ENCODE assay signal across 22 mouse cellular contexts in the genomic region with DNA sequence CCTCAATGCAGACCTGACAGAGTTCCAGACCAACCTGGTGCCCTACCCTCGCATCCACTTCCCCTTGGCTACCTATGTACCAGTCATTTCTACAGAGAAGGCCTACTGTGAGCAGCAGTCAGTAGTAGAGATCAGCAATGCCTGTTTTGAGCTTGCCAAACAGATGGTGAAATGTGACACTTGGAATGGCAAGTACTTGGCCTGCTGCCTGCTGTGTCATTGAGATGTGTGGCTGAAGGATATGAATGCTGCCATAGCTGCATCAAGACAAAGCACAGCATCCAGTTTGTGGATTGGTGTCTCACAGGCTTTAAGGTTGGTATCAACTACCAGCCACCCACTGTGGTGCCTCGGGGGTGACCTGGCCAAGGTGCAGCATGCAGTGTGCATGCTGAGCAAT. TPM values are rescaled to one million over a fixed set of nuclear protein-coding genes. Genes with fewer than 3 reads are reported as not detected.
DNase-seq lines count a peak whose midpoint lies in the region; ATAC-seq and TF ChIP-seq lines count a peak whose summit lies in the region.
"Had no signal": no experiment of that assay in that cellular context is flagged by ENCODE, and none has a peak within 500 bp of the region (broad histone marks: within the 10 kb centered on the region; RNA-seq: fewer than 3 reads in every experiment).

No protein-coding gene starts in this region.

- no peak for TF ChIP-seq CTCF in layer of hippocampus, adult 2 months (conservative IDR thresholded peaks at IDR 0.05)

- peak; percentile 17 for DNase-seq in embryonic facial prominence, embryonic 14.5 days (ENCODE audit: low spot score)
- no peak for DNase-seq in embryonic facial prominence, embryonic 10.5 days (ENCODE audit: low spot score)
- DNase-seq in ES-CJ7 (ENCODE audit: low read depth, low spot score) = peak; percentile 8
- peak; percentile 68 for DNase-seq in adrenal gland, postnatal 10 days
- DNase-seq in layer of hippocampus, adult 2 months (ENCODE audit: low spot score in 2 of 2) = peak; percentile 26 to 41
- no peak for DNase-seq in spleen, adult 18-20 months
- no peak for DNase-seq in thymus, postnatal 14 days
- DNase-seq: B cell, adult 2 months; gastrocnemius, postnatal 10 days; lung, adult 18-20 months; right cerebral cortex, postnatal 14 days had no signal

- no peaks in the 10 kb centered on the region; the same call in 1 of the 2 replicates for H3K27me3 ChIP-seq in embryonic facial prominence, embryonic 14.5 days (replicated peaks; ENCODE audit: control insufficient read depth, insufficient read depth, low read length)
- H3K27me3 ChIP-seq in embryonic facial prominence, embryonic 10.5 days (replicated peaks; ENCODE audit: low read depth, poor library complexity, severe bottlenecking) = no peaks in the 10 kb centered on the region
- H3K27me3 ChIP-seq: intestine, embryonic 15.5 days; kidney, embryonic 15.5 days; limb, embryonic 15.5 days; midbrain, embryonic 12.5 days had no signal

- H3K9ac ChIP-seq in embryonic facial prominence, embryonic 14.5 days (ENCODE audit: low read depth, low read length) = no peak overlapping the region
- H3K9ac ChIP-seq: hindbrain, embryonic 14.5 days; intestine, embryonic 15.5 days; kidney, embryonic 15.5 days; limb, embryonic 15.5 days; midbrain, embryonic 12.5 days had no signal

- no peaks in the 10 kb centered on the region for H3K4me1 ChIP-seq in embryonic facial prominence, embryonic 14.5 days (ENCODE audit: control insufficient read depth, insufficient read depth, low read length)
- no peaks in the 10 kb centered on the region for H3K4me1 ChIP-seq in embryonic facial prominence, embryonic 10.5 days
- H3K4me1 ChIP-seq: intestine, embryonic 15.5 days; kidney, embryonic 15.5 days; limb, embryonic 15.5 days; midbrain, embryonic 12.5 days had no signal

- H3K4me2 ChIP-seq in embryonic facial prominence, embryonic 14.5 days (ENCODE audit: low read depth, low read length) = no peak overlapping the region
- H3K4me2 ChIP-seq: hindbrain, embryonic 14.5 days; intestine, embryonic 15.5 days; kidney, embryonic 15.5 days; limb, embryonic 15.5 days; midbrain, embryonic 12.5 days had no signal

- WGBS in embryonic facial prominence, embryonic 14.5 days = 71% methylated on average over 2 of the region's 2 CpGs
- WGBS in embryonic facial prominence, embryonic 10.5 days = 72% methylated on average over 2 of the region's 2 CpGs

- H3K27ac ChIP-seq in embryonic facial prominence, embryonic 14.5 days (replicated peaks; ENCODE audit: low read depth, low read length) = no peak overlapping the region
- H3K27ac ChIP-seq in embryonic facial prominence, embryonic 10.5 days (replicated peaks) = no peak overlapping the region
- H3K27ac ChIP-seq in layer of hippocampus, adult 2 months = no peak overlapping the region
- H3K27ac ChIP-seq: hindbrain, embryonic 14.5 days; intestine, embryonic 15.5 days; kidney, embryonic 15.5 days; limb, embryonic 15.5 days; macrophage; midbrain, embryonic 12.5 days had no signal

- 0 out of 2 replicates have a peak, but pooled peaks cover 6% of the 10 kb centered on the region for H3K9me3 ChIP-seq in embryonic facial prominence, embryonic 14.5 days (ENCODE audit: control insufficient read depth, low read length)
- H3K9me3 ChIP-seq in embryonic facial prominence, embryonic 10.5 days = peaks cover 7% of the 10 kb centered on the region; the same call in 1 of the 2 replicates
- H3K9me3 ChIP-seq: intestine, embryonic 15.5 days; kidney, embryonic 15.5 days; limb, embryonic 15.5 days; midbrain, embryonic 12.5 days had no signal

- H3K4me3 ChIP-seq in embryonic facial prominence, embryonic 14.5 days (ENCODE audit: low read depth, low read length) = no peak overlapping the region
- H3K4me3 ChIP-seq in embryonic facial prominence, embryonic 10.5 days = no peak overlapping the region
- no peak overlapping the region for H3K4me3 ChIP-seq in layer of hippocampus, adult 2 months
- H3K4me3 ChIP-seq: intestine, embryonic 15.5 days; kidney, embryonic 15.5 days; limb, embryonic 15.5 days; midbrain, embryonic 12.5 days had no signal

- no peak for ATAC-seq in embryonic facial prominence, embryonic 14.5 days (ENCODE audit: low read depth)
- ATAC-seq: intestine, embryonic 15.5 days had no signal

- no peaks in the 10 kb centered on the region for H3K36me3 ChIP-seq in embryonic facial prominence, embryonic 14.5 days (ENCODE audit: control insufficient read depth, insufficient read depth, low read length)
- H3K36me3 ChIP-seq in embryonic facial prominence, embryonic 10.5 days (replicated peaks) = no peaks in the 10 kb centered on the region
- H3K36me3 ChIP-seq: intestine, embryonic 15.5 days; kidney, embryonic 15.5 days; limb, embryonic 15.5 days; midbrain, embryonic 12.5 days had no signal

RNA-seq across cellular contexts. Expression of a gene that starts 48.2 kb away (rescaled TPM):
- 8.0 and 10.4 TPM in 2 replicates for polyA plus RNA-seq in embryonic facial prominence, embryonic 14.5 days (2014; fragmentation: Nextera tagmentation; extraction: Ambion mirVana)
- polyA plus RNA-seq in embryonic facial prominence, embryonic 10.5 days (2016; fragmentation: Nextera tagmentation; extraction: Ambion mirVana) = 7.8 and 8.6 TPM in 2 replicates
- total RNA-seq in adrenal gland, postnatal 10 days (2021) = 1 to 10 TPM; 4.5 to 5.8 TPM
- total RNA-seq in layer of hippocampus, adult 2 months (2021) = 1 to 10 TPM; 7.3 to 8.3 TPM

RNA-seq across cellular contexts. Expression of a gene that starts 59.4 kb away (rescaled TPM):
- not detected in 2 replicates for polyA plus RNA-seq in embryonic facial prominence, embryonic 14.5 days (2014; fragmentation: Nextera tagmentation; extraction: Ambion mirVana)
- not detected in 2 replicates for polyA plus RNA-seq in embryonic facial prominence, embryonic 10.5 days (2016; fragmentation: Nextera tagmentation; extraction: Ambion mirVana)
- not detected for total RNA-seq in adrenal gland, postnatal 10 days (2021)
- not detected for total RNA-seq in layer of hippocampus, adult 2 months (2021)
- total RNA-seq: gastrocnemius, postnatal 10 days; layer of hippocampus, postnatal 10 days; left cerebral cortex, postnatal 14 days had no signal
- polyA plus RNA-seq: embryonic facial prominence, embryonic 11.5 days; heart, postnatal 0 days; hindbrain, embryonic 14.5 days; intestine, embryonic 15.5 days; kidney, embryonic 15.5 days; limb, embryonic 15.5 days; macrophage; midbrain, embryonic 12.5 days; neural tube, embryonic 14.5 days had no signal

Comparison
In these comparisons a context has a peak if more than half of its experiments do, and no peak if none do; other contexts are left out.
1. DNase-seq: peak in embryonic facial prominence, embryonic 14.5 days (single experiment), ES-CJ7 (single experiment), adrenal gland, postnatal 10 days (single experiment) and layer of hippocampus, adult 2 months (2 of 2); none in embryonic facial prominence, embryonic 10.5 days (single experiment), spleen, adult 18-20 months (0 of 2) and thymus, postnatal 14 days (single experiment).